Mouse (Mus musculus): ENCODE results near the gene Hspa2. TPM values are rescaled to one million over a fixed set of nuclear protein-coding genes. Genes with fewer than 3 reads are reported as not detected.
"Not testable (repeated sequence)": the region's sequence is repeated elsewhere in the genome, so short reads cannot be mapped to it uniquely, and the experiment has no call there.

Hspa2 gene
- polyA plus RNA-seq, 1 experiment from 2014 or later: 19.5 TPM

DNA sequence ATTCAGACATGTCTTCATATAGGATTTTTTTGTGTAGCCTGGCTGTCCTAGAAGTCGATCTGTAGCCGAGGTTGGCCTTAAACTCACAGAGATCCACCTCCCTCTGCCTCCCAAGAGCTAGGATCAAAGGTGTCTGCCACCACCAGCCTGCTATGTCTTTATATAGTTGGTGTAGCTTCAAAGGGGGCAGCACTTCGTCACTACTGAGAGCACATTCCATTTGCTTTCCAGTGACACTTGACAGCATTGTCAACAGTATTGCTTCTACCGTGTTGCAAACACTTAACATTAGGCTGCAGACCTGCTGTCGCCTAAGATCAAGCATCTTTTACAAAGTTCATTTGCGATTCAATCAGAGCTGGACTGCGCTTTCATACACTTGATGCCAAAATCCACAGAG is 30.1 kb downstream of the Hspa2 start:
- peaks cover 5% of the 10 kb centered on the region; the same call in 1 of the 2 replicates for H3K4me1 ChIP-seq (ENCODE audit: control insufficient read depth, insufficient read depth, low read length)
- no peaks in the 10 kb centered on the region for H3K9me3 ChIP-seq (replicated peaks; ENCODE audit: control insufficient read depth, low read length)
- H3K27me3 ChIP-seq (ENCODE audit: control insufficient read depth, insufficient read depth, low read length): peaks cover 10% of the 10 kb centered on the region
- no peak overlapping the region; the same call in 1 of the 2 replicates for H3K9ac ChIP-seq (ENCODE audit: low read depth, low read length)
- no peak overlapping the region for H3K4me3 ChIP-seq (ENCODE audit: low read depth, low read length)
- WGBS (ENCODE audit: insufficient replicate concordance): 19% methylated on average over 7 of the region's 7 CpGs
- H3K4me2 ChIP-seq: peak overlapping the region; percentile 78
- no peaks in the 10 kb centered on the region for H3K36me3 ChIP-seq (ENCODE audit: control insufficient read depth, insufficient read depth, low read length)
- no peak for ATAC-seq (replicated peaks; ENCODE audit: insufficient number of reproducible peaks, low FRiP score, low TSS enrichment)
- 0 out of 2 replicates have a peak overlapping the region, but pooled peaks have one; percentile 25 for H3K27ac ChIP-seq (ENCODE audit: low read depth, low read length)

DNA sequence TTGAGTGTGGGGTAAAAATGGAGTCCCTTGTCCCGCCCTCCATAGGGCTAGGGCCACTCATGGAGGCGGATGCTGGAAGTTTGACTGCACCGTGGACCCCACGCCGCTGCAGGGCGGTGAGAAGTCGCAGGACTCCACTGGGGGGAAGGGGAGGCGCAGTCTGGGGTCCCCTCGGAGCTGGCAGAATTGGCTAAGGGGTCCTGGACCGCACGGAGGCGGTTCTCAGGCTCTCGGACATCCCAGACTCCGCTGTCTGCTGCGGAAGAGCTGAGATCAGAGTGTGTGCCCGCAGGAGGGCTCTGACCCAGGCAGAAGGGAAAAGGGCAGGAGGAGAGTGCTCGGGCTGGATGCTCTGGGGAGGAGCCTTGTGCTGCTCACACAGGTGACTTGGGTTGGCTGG is 31.1 kb downstream of the Hspa2 start:
- H3K36me3 ChIP-seq (ENCODE audit: control insufficient read depth, insufficient read depth, low read length): no peaks in the 10 kb centered on the region
- H3K27me3 ChIP-seq (ENCODE audit: control insufficient read depth, insufficient read depth, low read length): peaks cover 10% of the 10 kb centered on the region
- H3K27ac ChIP-seq (ENCODE audit: low read depth, low read length): no peak overlapping the region
- peaks cover 5% of the 10 kb centered on the region; the same call in 1 of the 2 replicates for H3K4me1 ChIP-seq (ENCODE audit: control insufficient read depth, insufficient read depth, low read length)
- 4% methylated on average over 17 of the region's 17 CpGs for WGBS (ENCODE audit: insufficient replicate concordance)
- ATAC-seq (replicated peaks; ENCODE audit: insufficient number of reproducible peaks, low FRiP score, low TSS enrichment): 0 out of 2 replicates have a peak, but pooled peaks have one; percentile 52
- peak overlapping the region; percentile 42 for H3K4me3 ChIP-seq (ENCODE audit: low read depth, low read length)
- peak overlapping the region; percentile 71 for H3K9ac ChIP-seq (ENCODE audit: low read depth, low read length)
- no peaks in the 10 kb centered on the region for H3K9me3 ChIP-seq (replicated peaks; ENCODE audit: control insufficient read depth, low read length)
- H3K4me2 ChIP-seq: peak overlapping the region; percentile 78

DNA sequence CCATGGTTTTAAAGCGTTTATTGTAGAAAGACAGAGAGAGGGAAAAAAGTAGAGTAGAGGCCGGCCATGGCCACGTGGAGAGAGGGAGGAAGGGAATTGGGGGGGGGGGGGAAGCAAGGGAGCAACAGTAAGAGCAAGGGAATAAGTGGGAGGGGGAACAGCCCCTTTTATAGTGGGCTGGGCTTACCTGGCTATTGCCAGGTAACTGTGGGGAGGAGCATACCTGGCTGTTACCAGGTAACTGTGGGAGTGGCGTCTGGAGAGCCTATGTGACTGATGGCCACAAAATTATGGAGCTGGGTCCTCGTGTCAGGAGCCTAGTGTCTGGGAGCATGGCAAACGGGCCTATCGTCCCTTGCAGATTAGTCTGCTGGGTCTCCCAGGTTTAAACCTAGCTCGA is 31.6 kb downstream of the Hspa2 start:
- no peak for ATAC-seq (replicated peaks; ENCODE audit: insufficient number of reproducible peaks, low FRiP score, low TSS enrichment)
- H3K4me1 ChIP-seq (ENCODE audit: control insufficient read depth, insufficient read depth, low read length): peaks cover 5% of the 10 kb centered on the region; the same call in 1 of the 2 replicates
- no peaks in the 10 kb centered on the region for H3K9me3 ChIP-seq (replicated peaks; ENCODE audit: control insufficient read depth, low read length)
- peaks cover 10% of the 10 kb centered on the region for H3K27me3 ChIP-seq (ENCODE audit: control insufficient read depth, insufficient read depth, low read length)
- H3K9ac ChIP-seq (ENCODE audit: low read depth, low read length): no peak overlapping the region
- H3K4me2 ChIP-seq: peak overlapping the region; percentile 78
- no peak overlapping the region for H3K27ac ChIP-seq (ENCODE audit: low read depth, low read length)
- no peak overlapping the region for H3K4me3 ChIP-seq (ENCODE audit: low read depth, low read length)
- WGBS (ENCODE audit: insufficient replicate concordance): 37% methylated on average over 8 of the region's 8 CpGs
- H3K36me3 ChIP-seq (ENCODE audit: control insufficient read depth, insufficient read depth, low read length): no peaks in the 10 kb centered on the region

DNA sequence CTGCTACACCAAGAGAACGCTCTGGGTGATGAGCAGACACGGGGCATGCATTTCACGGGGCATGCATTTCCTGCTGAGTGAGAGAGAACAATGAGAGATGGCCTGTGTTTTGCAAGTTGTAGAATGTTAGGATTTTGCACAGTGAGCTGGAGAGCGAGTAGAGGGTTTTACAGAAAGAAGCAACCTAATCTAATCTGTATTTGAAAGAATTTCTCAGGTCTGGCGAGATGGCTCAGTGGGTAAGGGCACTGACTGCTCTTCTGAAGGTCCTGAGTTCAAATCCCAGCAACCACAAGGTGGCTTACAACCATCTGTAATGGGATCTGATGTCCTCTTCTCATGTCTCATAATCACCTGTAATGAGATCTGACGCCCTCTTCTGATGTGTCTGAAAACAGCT is 39.5 kb downstream of the Hspa2 start:
- H3K27ac ChIP-seq (ENCODE audit: low read depth, low read length); H3K4me3 ChIP-seq (ENCODE audit: low read depth, low read length); H3K27me3 ChIP-seq (ENCODE audit: control insufficient read depth, insufficient read depth, low read length); H3K9ac ChIP-seq (ENCODE audit: low read depth, low read length); ATAC-seq (replicated peaks; ENCODE audit: insufficient number of reproducible peaks, low FRiP score, low TSS enrichment); H3K4me1 ChIP-seq (ENCODE audit: control insufficient read depth, insufficient read depth, low read length); H3K4me2 ChIP-seq; H3K9me3 ChIP-seq (replicated peaks; ENCODE audit: control insufficient read depth, low read length); H3K36me3 ChIP-seq (ENCODE audit: control insufficient read depth, insufficient read depth, low read length): not testable (repeated sequence)
- WGBS (ENCODE audit: insufficient replicate concordance): 75% methylated on average over 6 of the region's 6 CpGs

DNA sequence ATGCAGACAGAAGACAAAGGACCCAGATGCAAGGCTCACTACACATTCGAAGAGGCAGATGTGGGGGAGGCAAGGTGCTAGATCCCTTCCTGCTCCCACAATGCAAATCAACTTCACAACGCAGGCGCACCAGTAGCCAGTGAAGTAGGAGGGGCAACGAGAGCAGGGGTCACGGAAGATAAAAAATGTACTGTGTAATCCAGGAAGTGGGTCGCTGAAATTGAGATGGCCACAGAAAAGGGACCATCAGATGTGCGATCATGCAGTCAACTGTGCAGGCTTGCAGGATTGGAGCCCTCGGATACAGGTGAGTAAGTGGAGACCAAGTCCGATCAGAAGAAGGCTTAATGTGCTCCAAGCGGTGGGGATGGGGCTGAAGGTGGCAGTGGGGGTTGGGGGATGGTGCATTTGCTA is 40.4 kb downstream of the Hspa2 start:
- H3K27me3 ChIP-seq (ENCODE audit: control insufficient read depth, insufficient read depth, low read length): no peaks in the 10 kb centered on the region
- H3K4me3 ChIP-seq (ENCODE audit: low read depth, low read length): peak overlapping the region; percentile 14
- H3K27ac ChIP-seq (ENCODE audit: low read depth, low read length): no peak overlapping the region
- H3K9ac ChIP-seq (ENCODE audit: low read depth, low read length): peak overlapping the region; percentile 10; the same call in 1 of the 2 replicates
- H3K4me2 ChIP-seq: peak overlapping the region; percentile 38
- no peaks in the 10 kb centered on the region for H3K4me1 ChIP-seq (ENCODE audit: control insufficient read depth, insufficient read depth, low read length)
- H3K9me3 ChIP-seq (replicated peaks; ENCODE audit: control insufficient read depth, low read length): no peaks in the 10 kb centered on the region
- WGBS (ENCODE audit: insufficient replicate concordance): 51% methylated on average over 10 of the region's 10 CpGs
- no peak for ATAC-seq (replicated peaks; ENCODE audit: insufficient number of reproducible peaks, low FRiP score, low TSS enrichment)
- H3K36me3 ChIP-seq (ENCODE audit: control insufficient read depth, insufficient read depth, low read length): no peaks in the 10 kb centered on the region

DNA sequence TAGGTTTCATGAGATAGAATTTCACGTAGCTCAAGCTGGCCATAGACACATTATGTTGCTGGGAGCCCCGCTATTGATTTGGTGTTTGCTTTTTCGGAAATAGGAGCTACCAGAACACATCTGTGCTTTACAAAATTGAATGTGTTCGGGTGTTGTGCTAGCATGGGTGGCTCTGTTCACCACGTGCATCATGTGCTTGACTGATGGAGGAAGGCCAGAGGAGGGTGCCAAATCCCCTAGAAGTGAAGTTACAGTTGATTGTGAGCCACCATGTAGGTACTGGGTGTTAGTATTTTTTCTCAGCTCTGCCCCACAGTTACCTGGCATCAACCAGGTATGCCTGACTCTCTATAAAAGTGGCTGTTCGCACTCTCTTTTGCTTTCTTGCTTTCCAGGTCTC is 40.9 kb downstream of the Hspa2 start:
- Histone ChIP-seq H3K4me3 (ENCODE audit: low read depth, low read length) (peak overlapping the region; percentile 14; the same call in 1 of the 2 replicates), H3K36me3 (ENCODE audit: control insufficient read depth, insufficient read depth, low read length) (no peaks in the 10 kb centered on the region), H3K4me1 (ENCODE audit: control insufficient read depth, insufficient read depth, low read length) (no peaks in the 10 kb centered on the region), H3K27me3 (ENCODE audit: control insufficient read depth, insufficient read depth, low read length) (no peaks in the 10 kb centered on the region), H3K27ac (ENCODE audit: low read depth, low read length) (no peak overlapping the region), H3K9ac (ENCODE audit: low read depth, low read length) (no peak overlapping the region), H3K9me3 (replicated peaks; ENCODE audit: control insufficient read depth, low read length) (no peaks in the 10 kb centered on the region), H3K4me2 (peak overlapping the region; percentile 38)
- no peak for ATAC-seq (replicated peaks; ENCODE audit: insufficient number of reproducible peaks, low FRiP score, low TSS enrichment)
- 73% methylated on average over 6 of the region's 6 CpGs for WGBS (ENCODE audit: insufficient replicate concordance)

DNA sequence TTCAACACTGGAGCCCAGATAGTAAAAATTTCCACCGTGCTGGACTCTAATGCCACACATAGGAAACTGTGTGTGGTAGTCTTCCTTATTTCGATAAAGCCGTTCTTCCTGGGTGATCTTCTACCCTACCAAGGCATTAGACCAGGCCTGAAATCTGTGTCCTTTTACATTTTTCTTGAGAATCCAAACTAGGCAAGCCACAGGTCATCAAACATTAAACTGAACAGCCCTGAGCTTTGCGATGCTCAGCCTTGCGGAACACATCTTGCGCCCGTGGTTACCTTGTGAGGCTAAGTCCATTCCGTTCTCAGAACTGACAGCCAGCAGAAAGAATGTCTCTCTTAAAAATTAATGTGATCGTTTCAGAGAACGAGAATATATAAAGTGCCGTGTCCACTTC is 42.2 kb downstream of the Hspa2 start:
- Histone ChIP-seq H3K9ac (ENCODE audit: low read depth, low read length) (no peak overlapping the region), H3K9me3 (replicated peaks; ENCODE audit: control insufficient read depth, low read length) (no peaks in the 10 kb centered on the region), H3K36me3 (ENCODE audit: control insufficient read depth, insufficient read depth, low read length) (no peaks in the 10 kb centered on the region), H3K4me1 (ENCODE audit: control insufficient read depth, insufficient read depth, low read length) (no peaks in the 10 kb centered on the region), H3K4me2 (no peak overlapping the region), H3K4me3 (ENCODE audit: low read depth, low read length) (no peak overlapping the region), H3K27ac (ENCODE audit: low read depth, low read length) (no peak overlapping the region), H3K27me3 (ENCODE audit: control insufficient read depth, insufficient read depth, low read length) (no peaks in the 10 kb centered on the region)
- 92% methylated on average over 11 of the region's 11 CpGs for WGBS (ENCODE audit: insufficient replicate concordance)
- ATAC-seq (replicated peaks; ENCODE audit: insufficient number of reproducible peaks, low FRiP score, low TSS enrichment): no peak

DNA sequence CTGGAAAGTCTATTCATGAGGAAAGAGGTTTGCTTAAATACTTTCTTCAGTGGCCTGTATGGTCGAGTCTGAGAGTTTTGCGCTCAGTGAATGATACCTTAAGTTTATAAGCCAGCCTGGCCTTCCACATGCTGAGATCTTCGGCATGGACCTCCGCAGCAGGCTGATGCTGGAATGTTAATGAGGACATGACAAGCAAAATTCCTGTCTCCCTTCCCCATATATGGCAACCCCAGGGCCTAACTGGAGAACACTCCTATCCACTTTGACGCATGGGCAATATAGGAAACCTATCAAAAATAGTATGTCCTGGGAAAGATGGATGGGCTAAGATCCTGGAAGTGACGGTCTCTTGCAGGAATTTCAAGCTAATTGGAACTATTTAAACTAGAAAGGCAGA is 44.2 kb downstream of the Hspa2 start:
- 48% methylated on average over 6 of the region's 6 CpGs for WGBS (ENCODE audit: insufficient replicate concordance)
- H3K4me3 ChIP-seq (ENCODE audit: low read depth, low read length): no peak overlapping the region
- no peaks in the 10 kb centered on the region for H3K4me1 ChIP-seq (ENCODE audit: control insufficient read depth, insufficient read depth, low read length)
- H3K9me3 ChIP-seq (replicated peaks; ENCODE audit: control insufficient read depth, low read length): no peaks in the 10 kb centered on the region
- no peaks in the 10 kb centered on the region for H3K36me3 ChIP-seq (ENCODE audit: control insufficient read depth, insufficient read depth, low read length)
- 0 out of 2 replicates have a peak overlapping the region, but pooled peaks have one; percentile 39 for H3K9ac ChIP-seq (ENCODE audit: low read depth, low read length)
- no peak for ATAC-seq (replicated peaks; ENCODE audit: insufficient number of reproducible peaks, low FRiP score, low TSS enrichment)
- peak overlapping the region; percentile 47 for H3K4me2 ChIP-seq
- H3K27me3 ChIP-seq (ENCODE audit: control insufficient read depth, insufficient read depth, low read length): no peaks in the 10 kb centered on the region
- peak overlapping the region; percentile 65 for H3K27ac ChIP-seq (ENCODE audit: low read depth, low read length)

DNA sequence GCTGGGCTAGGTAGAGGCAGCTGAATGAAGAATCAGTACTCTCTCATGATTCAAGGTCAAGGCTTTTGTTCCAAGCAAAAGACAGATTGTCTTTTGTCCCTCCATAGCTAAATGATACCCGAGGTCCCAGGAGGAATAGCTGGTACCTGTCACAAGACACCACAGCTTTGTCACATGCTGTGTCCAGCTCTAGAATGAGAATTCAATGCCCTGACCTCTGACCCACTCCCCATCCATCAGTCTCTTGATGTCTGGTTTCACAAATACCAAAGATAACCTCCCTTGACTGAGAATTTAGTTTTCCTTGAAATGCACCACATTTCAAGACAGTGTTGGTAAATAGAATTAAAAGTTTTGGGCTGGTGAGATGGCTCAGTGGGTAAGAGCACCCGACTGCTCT is 48.2 kb downstream of the Hspa2 start:
- no peaks in the 10 kb centered on the region for H3K36me3 ChIP-seq (ENCODE audit: control insufficient read depth, insufficient read depth, low read length)
- H3K27ac ChIP-seq (ENCODE audit: low read depth, low read length): no peak overlapping the region
- H3K9ac ChIP-seq (ENCODE audit: low read depth, low read length): no peak overlapping the region
- H3K27me3 ChIP-seq (ENCODE audit: control insufficient read depth, insufficient read depth, low read length): no peaks in the 10 kb centered on the region
- no peak overlapping the region for H3K4me2 ChIP-seq
- no peak for ATAC-seq (replicated peaks; ENCODE audit: insufficient number of reproducible peaks, low FRiP score, low TSS enrichment)
- no peaks in the 10 kb centered on the region for H3K9me3 ChIP-seq (replicated peaks; ENCODE audit: control insufficient read depth, low read length)
- H3K4me1 ChIP-seq (ENCODE audit: control insufficient read depth, insufficient read depth, low read length): no peaks in the 10 kb centered on the region
- WGBS (ENCODE audit: insufficient replicate concordance): 44% methylated on average over 2 of the region's 2 CpGs
- no peak overlapping the region for H3K4me3 ChIP-seq (ENCODE audit: low read depth, low read length)

Data from heart, embryonic 11.5 days (tissue).